Mouse (Mus musculus): ENCODE measurements around the gene Arid4b.
"Not testable (repeated sequence)": the region's sequence is repeated elsewhere in the genome, so short reads cannot be mapped to it uniquely, and the experiment has no call there.

Gene Arid4b

DNA sequence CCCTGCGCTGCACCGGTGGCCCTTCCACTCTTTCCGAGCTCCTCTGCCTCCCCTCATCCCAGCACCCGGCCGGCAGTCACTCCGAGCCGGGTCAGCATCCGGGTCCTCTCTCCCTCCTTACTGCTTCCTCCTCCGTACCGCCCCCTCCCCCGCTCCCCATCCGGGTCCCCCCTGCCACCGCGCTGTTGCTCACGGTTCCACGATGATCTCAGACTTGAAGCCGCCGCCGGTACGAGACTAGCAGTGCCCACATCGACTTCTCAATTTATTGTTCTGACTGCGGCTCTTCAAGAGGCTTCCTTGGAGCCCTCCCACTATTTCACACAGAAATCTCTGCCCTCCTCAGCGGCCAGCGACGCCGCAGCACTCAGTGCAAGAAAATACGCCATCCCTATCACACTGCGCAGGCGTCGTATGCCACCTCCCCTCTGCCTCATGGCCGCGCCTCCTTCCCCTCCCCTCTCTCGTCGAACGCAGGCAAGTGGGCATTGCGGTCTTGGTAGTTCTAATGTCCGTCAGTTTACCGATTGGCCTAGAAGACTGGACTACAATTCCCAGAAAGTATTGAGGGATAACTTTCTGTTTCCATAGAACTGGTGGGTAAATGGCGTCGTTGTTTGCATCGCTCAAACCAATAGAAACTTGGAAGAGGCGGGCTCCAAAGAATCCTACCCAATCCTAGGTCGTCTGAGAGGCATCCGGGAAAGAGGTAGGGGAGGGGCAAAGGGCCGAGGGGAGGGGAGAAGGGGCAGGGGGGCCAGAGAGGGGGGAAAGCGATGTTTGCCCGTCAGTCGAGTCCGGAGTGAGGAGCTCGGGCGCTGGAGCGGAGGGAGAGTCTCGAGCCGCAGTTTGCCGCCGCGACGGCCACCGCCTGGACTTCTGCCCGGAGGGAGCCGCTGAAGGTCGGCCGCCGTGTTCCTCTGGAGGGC lies at the start of gene Arid4b, which contains the start of gene Ggps1:
TSS of gene Arid4b (plus strand) at position 220 of the 929 bp plus-strand sequence.
TSS of gene Ggps1 (minus strand) at position 476 of the 929 bp plus-strand sequence.
- DNase-seq (ENCODE audit: low spot score in 2 of 2), result peak; percentile 87 to 91

GRCm38 (mm10) chr13:14014001-14014400 lies 49.0 kb upstream of the Arid4b start:
- no peak for DNase-seq (ENCODE audit: low spot score in 2 of 2)

DNA sequence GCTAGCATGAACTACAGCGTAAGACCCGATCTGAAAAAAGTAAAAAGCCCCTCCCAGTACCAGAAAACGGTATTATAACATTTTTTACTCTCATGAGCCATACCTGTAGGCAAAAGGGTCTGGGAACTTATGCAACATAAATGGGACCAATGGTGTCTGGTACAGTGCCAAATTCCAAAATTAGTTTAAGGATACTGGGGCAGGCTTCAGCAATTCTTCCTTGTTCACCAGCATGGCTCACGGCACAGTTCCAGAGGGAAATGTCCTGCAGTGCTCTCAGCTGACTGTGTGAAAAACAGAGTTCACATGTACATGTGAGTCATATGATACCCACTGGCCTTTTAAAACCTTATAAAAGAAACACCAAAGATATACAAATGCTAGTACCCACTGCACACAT lies 48.5 kb upstream of the Arid4b start:
- DNase-seq (ENCODE audit: low spot score in 2 of 2), result no peak

- DNase-seq (ENCODE audit: low spot score in 2 of 2), result no peak
Measured at GRCm38 (mm10) chr13:14015609-14016008, 47.4 kb upstream of the Arid4b start.

- no peak for DNase-seq (ENCODE audit: low spot score in 2 of 2)
Measured at GRCm38 (mm10) chr13:14018283-14018682, 44.7 kb upstream of the Arid4b start.

DNA sequence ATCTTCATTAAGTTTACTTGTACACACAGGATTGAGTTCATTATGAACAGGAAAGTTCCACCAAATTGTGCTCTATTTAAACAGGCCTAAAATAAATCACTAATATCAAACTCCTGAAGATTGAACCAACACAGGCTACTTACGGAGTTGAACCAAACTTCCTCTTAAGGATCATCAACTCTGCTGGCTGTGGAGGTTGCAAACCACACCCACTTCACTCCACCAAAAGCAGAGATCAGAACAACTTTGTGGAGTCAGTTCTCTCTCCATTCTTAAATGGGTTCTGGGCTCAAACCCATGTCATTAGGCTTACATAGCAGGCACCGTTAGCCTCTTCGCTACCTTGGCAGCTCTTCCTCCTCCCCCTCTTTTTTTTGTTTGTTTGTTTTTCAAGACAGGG lies 44.2 kb upstream of the Arid4b start:
- no peak for DNase-seq (ENCODE audit: low spot score in 2 of 2)

DNA sequence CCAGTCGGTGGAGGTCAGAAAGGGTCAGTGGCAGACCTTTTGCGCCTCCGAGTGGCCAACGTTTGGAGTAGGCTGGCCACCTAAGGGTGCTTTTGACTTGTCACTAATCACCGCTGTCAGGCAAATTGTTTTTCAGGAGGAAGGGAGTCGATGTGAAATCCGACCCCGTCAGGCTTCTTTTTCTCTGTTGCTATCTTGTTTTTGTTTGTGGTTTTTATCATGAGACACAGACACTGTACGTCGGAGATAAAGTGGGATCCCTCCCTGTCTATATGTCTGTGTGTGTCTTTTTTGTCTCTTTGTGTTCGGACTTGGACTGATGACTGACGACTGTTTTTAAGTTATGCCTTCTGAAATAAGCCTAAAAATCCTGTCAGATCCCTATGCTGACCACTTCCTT lies 41.6 kb upstream of the Arid4b start:
- DNase-seq (ENCODE audit: low spot score in 2 of 2), result not testable (repeated sequence)

GRCm38 (mm10) chr13:14025554-14025953 lies 37.5 kb upstream of the Arid4b start:
- DNase-seq (ENCODE audit: low spot score in 2 of 2), result no peak

- no peak for DNase-seq (ENCODE audit: low spot score in 2 of 2)
Measured at GRCm38 (mm10) chr13:14026154-14026820, 36.7 kb upstream of the Arid4b start.

DNA sequence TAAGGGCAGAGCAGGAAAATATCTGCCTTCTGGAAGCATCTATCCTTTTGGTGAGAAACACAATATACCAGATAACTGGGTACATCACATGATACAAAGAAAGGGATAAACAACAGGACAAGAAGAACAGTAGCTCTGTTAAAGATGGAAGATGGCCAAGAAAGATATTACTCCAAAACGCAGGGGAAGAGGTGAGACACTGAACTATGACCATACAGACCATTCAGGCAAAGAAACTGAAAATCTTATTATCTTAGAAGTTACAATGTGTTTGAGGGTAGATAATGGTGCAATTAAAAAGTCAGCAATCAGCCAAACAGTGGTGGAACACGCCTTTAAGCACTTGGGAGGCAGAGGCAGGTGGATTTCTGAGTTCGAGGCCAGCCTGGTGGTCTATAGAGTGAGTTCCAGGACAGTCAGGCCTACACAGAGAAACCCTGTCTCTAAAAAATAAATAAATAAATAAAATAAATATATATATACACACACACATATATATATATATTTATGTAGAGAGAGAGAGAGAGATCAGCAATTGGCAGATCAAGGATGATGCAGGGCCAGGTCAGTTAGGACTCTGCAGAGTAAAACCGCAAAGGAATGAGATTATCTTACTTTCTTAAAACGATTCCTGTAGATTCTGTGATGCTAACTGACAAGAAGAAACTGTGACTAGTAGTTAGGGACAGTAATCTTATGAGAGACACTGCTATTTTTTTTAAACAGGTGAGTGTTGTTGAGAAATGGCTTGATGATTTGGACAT lies 29.5 kb upstream of the Arid4b start:
- DNase-seq (ENCODE audit: low spot score in 2 of 2), result no peak

DNA sequence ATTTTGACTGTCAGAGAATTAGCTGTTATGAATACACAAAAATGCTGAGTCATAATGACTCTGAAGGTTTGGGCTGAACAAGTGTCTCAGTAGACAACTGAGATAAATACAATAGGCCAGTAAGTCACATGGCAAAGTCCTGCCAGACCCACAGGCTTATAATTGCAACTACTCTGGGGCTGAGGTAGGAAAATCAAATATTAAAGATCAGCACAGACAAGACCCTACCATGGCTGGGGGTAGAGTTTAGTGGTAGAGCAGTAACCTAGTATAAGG lies 29.0 kb upstream of the Arid4b start:
- no peak for DNase-seq (ENCODE audit: low spot score in 2 of 2)

DNA sequence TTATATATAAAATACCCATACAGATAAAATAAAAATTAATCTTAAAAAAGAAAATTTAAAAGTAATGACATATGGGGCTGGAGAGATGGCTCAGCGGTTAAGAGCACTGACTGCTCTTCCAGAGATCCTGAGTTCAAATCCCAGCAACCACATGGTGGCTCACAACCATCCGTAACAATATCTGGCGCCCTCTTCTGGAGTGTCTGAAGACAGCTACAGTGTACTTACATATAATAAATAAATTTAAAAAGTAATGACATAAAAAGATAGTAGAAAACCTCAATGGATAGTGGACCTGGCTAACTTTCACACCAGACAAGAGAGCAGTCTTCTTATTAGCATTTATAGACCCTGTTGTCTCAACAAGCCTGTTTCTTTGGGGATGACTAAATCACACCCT lies 27.7 kb upstream of the Arid4b start:
- not testable (repeated sequence) for DNase-seq (ENCODE audit: low spot score in 2 of 2)

- no peak for DNase-seq (ENCODE audit: low spot score in 2 of 2)
Measured at GRCm38 (mm10) chr13:14035875-14036630, 27.0 kb upstream of the Arid4b start.

DNA sequence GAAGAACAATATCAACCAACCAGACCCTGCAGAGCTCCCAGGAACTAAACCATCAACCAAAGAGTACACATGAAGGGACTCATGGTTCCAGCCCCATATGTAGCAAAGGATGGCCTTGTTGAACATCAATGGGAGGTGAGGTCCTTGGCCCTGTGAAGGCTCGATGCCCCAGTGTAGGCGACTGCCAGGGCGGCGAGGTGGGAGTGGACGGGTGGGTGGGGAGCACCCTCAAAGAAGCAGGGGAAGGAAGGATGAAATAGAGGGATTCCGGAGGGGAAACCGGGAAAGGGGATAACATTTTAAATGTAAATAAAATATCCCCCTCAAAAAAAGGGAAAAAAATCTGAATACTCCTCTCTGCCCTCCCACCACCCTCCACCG lies 24.1 kb upstream of the Arid4b start:
- DNase-seq (ENCODE audit: low spot score in 2 of 2), result no peak

DNA sequence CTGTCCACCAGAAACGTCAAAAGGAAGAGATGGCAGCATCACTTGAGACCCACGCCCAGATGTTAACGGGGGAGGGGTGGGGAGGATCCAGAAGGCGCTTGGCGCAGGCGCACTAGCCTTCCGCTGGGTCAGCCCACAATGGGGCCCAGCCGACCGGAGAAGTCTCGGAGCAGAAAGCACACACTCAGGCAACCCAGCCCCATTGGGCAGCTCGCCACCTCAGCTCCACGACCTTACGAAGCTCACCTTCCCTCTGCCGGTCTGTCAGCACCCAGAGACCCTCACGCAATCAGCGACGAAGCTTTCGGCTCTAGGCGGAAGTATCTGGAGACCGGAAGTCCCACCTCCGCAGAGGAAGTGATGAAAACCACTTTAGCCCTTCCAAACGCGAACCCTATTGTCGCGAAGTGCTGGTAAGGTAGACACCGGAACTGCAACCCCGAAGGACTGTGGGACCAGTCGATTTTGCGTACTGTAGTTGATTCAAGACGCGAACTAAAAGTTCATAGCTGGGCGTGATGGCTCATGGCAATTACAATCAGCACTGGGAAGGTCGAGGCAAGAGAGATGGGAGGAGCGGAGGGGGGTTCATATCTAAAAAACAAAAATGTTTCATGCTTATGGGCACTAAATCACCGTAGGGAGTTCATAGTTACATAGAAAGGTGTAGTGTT lies 23.6 kb upstream of the Arid4b start, which contains the start of gene Tbce:
TSS of gene Tbce (minus strand) at position 347 of the 674 bp plus-strand sequence.
- peak; percentile 83 to 91 for DNase-seq (ENCODE audit: low spot score in 2 of 2)

DNA sequence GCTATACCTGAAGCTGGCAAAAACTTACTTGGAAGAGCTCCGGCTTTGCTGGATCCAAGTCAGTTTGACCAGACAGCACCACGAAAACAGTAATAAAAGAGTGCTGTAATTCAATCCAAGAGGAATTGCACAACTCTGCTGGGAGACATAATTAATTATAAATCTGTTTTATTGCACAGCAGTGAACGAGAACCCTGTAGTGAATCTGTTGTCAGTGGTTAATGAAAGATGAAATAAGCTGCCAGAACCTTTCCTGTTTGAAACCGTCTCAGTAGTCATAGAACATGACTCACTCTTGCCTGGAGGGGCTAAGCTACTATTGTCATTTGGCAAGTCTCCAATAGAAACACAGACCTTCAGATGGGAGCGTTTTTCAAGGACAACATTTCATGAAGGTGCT lies 22.8 kb upstream of the Arid4b start:
- DNase-seq (ENCODE audit: low spot score in 2 of 2), result no peak

GRCm38 (mm10) chr13:14043851-14044250 lies 19.2 kb upstream of the Arid4b start:
- no peak for DNase-seq (ENCODE audit: low spot score in 2 of 2)

DNA sequence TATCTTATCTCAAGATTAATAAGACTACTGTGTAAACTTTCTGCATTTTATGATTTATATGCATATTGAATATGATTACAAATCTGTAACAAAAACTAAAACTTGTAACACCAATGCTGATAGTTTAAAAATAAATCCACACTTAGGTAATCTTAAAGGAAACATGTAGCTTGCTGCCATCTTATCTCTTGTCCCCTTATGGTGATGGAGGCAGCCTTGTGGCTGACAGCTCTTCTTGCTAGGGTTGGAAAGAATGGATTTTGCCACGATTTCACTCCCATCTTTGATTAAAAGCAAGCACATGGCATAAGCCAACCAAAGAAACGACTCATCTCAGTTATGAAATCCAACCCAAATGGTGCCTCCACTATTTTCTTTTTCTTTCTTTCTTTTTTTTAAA lies 18.5 kb upstream of the Arid4b start:
- DNase-seq (ENCODE audit: low spot score in 2 of 2), result no peak

DNA sequence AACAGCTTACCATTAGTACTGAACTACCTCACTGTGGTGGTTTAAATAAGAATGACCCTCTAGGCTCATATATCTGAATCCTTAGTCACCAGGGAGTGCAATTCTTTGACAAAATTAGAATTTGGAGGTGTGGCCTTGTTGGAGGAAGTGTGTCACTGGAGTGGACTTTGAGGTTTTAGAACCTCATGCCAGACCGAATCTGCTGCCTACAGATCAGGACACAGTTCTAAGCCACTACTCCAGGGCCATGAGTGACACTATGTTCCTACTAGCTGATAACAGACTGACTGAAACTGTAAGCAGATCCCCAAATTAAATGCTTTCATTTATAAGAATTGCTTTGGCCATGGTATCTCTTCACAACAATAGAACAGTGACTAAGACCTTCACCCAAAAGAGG lies 13.2 kb upstream of the Arid4b start:
- DNase-seq (ENCODE audit: low spot score in 2 of 2), result no peak

GRCm38 (mm10) chr13:14056801-14057200 lies 6.2 kb upstream of the Arid4b start:
- no peak for DNase-seq (ENCODE audit: low spot score in 2 of 2)

GRCm38 (mm10) chr13:14059582-14059981 lies 3.5 kb upstream of the Arid4b start:
- DNase-seq (ENCODE audit: low spot score in 2 of 2), result no peak

Data from frontal cortex, postnatal 25 days (tissue).